Mouse (Mus musculus): ENCODE data around the gene H2al1b.
"Not testable (repeated sequence)": the region's sequence is repeated elsewhere in the genome, so short reads cannot be mapped to it uniquely, and the experiment has no call there.

GRCm38 (mm10) chrX:11302132-11302531 is at the start of gene H2al1b:
- TF ChIP-seq MYOD1 (IDR thresholded peaks at IDR 0.05; ENCODE audit: control insufficient read depth, insufficient read length, low read depth); MAX (IDR thresholded peaks at IDR 0.05); MYOG (IDR thresholded peaks at IDR 0.05; ENCODE audit: control insufficient read depth, extremely low read depth, insufficient read length); CTCF (IDR thresholded peaks at IDR 0.05; ENCODE audit: control insufficient read depth, insufficient read depth, insufficient read length); FOSL1 (IDR thresholded peaks at IDR 0.05; ENCODE audit: insufficient read depth, low read length, poor library complexity, severe bottlenecking); CEBPB (IDR thresholded peaks at IDR 0.05; ENCODE audit: low read depth); USF1 (IDR thresholded peaks at IDR 0.05; ENCODE audit: low read depth): not testable (repeated sequence)

Data from C2C12 (cell line).